Mouse (Mus musculus) spleen, adult 18-20 months (tissue): ENCODE results near the gene Colgalt2.

Experiments used
- DNase-seq, 2 experiments: peaks; one replicate each; pipeline ENCODE4 v3.0.0; 2022; ENCODE audit warnings: mixed read lengths in 2 of 2

Gene Colgalt2

DNA sequence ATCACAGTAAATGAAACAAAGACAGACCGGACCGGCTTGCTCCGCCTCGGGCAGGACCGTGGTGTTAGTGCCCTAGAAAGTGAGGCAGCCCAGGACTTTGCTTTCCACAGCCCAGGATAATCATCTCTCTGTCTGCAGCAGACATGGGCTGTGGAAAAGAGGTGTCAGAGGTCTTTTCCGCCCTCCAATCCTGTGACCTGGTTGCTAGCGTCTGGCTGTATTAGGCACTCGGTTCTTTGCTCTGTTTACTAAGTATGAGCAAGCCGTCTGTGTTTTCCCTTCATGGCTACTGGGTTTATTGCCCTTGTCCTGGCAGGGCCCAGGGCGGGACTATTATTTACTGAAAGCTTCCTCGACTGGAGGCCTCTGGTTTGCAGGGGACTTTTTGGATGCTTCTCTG lies 98.0 kb downstream of the Colgalt2 start:
- no peak for DNase-seq

DNA sequence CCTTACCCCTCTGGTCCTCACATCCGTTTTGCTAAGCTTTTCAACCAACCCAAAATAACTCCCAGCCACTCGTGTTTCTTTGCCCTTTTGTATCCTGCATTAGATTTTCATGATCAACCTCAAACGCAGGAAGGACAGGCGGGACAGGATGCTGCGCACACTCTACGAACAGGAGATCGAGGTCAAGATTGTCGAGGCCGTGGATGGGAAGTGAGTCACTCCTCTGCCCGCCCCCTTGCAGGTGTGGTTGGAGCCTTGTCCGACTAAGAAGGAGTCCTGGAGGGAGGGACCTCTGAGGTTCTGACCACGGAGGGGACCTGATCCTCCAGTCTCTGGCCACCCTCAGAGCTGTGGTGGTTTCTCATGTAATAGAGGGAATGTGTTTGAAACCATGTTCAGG lies 100.2 kb downstream of the Colgalt2 start:
- DNase-seq = no peak

DNA sequence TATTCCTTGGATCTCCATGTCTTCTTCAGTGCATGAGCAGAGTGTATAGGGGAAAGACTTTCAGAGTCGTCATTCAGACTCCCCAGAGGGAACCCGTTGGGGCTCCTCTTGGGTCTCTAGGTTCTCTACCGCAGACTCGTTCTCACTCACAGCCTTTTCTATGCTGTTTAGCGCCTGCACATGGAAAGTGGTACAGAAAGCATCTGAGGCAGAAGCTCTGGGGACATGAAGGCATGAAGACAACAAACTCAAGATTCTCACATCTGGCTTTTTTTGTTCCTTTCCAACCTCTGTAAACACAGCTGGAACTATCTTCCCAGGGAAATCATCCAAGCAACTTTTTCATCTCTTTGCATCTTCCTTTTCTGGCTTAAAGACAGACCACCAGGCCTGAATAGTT lies 106.5 kb downstream of the Colgalt2 start:
- DNase-seq = no peak

DNA sequence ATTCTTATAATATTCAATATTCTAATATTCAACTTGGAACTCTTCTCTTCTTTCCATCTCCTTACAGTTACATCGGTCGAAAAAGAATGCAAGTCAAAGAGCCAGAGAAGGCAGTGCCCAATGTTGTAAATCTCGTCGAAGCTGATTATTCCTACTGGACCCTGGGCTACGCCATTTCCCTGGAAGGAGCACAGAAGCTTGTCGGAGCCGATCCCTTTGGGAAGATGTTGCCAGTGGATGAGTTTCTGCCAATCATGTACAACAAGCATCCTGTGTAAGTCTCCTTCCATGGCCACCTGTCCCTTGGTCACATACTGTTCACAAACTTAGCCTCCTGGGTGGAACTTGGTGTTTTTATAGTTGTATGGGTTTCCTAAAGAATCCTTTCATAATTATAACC lies 107.1 kb downstream of the Colgalt2 start:
- DNase-seq = no peak

DNA sequence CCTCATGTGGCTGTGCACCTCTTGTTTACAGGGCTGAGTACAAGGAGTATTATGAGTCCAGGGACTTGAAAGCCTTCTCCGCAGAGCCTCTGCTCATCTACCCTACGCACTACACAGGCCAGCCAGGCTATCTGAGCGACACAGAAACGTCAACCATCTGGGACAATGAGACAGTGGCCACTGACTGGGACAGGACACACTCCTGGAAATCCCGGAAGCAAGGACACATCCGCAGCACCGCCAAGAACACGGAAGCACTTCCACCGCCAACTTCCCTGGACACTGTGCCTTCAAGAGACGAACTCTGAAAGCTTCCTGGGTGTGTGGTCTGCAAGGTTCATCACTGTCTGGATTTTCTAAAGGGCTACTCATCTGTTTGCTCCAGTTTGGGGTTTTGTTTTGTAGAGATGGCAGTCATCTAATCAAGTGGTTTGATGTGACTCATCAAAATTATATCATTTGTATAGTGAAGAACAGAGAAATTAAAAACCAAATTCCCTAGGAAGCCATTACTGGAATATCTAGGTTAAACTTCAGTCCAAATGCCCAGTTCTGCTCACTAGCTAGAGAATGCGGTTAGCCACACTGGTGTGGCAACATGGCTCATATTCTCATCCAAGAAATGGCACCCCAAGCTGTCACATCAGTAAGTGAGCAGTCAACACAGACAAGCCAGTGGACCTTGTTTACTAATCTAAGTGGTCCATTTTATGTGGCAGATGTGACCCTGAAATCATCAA lies 109.0 kb downstream of the Colgalt2 start:
- no peak for DNase-seq

DNA sequence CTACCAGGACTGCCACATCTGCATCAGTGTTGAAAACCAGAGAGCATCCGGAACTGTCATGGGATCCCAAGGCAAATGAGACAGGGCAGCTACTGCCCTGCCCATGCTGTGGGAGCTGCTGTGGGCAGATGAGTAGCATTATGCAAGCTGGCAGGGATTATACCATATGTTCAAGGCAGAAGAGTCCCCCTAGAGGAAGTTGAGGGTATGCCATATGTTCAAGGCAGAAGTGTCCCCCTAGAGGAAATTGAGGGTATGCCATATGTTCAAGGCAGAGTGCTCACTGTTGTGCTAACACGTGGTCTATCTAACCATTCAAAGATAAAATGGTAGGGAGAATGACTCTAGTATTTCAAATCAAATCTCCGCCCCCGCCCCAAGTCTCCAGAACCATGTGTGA lies 111.6 kb downstream of the Colgalt2 start:
- DNase-seq = no peak

DNA sequence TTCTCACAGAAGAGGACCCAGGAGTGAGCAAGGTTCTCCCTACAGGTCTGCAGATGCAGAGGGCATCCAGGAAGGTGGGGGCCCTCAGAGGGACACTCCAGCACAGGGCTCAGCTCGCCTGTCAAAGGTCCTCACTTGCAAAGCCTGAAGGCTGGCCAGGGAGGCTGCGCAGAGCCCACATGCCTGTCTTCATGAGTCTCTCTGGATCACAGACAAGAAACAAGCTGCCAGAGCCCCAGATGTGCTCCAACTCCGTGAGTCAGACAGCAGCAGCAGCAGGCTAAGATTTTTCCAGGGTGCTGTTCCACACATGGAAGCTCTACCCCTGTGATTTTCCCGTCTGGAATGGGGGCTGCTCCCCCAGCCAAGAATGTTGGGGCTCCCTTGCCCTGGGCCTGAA lies 114.6 kb downstream of the Colgalt2 start:
- no peak for DNase-seq

DNA sequence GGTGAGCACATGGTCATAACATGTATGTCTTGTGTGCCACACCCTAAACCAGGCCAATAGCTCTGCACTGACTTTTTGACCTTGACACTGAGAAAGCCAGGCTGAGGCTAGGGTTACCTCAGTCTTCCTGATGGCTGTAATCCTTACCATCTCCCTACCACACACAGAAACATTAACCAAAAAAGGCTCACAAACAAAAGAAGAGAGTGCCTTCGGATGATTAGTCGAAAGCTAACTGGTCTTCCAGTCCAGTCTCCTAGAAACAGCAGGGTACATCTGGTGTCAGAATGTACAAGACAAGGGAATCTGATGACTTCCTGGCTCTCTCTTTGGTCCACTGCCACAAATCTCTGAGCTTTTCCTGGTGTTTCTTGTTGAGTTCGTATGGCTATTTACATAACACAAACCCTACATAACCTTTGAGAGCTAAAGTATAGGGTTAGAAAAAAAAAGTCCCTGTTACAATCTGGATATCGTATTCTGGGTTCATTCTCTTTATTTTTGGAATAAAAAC lies 117.5 kb downstream of the Colgalt2 start:
- no peak for DNase-seq

DNA sequence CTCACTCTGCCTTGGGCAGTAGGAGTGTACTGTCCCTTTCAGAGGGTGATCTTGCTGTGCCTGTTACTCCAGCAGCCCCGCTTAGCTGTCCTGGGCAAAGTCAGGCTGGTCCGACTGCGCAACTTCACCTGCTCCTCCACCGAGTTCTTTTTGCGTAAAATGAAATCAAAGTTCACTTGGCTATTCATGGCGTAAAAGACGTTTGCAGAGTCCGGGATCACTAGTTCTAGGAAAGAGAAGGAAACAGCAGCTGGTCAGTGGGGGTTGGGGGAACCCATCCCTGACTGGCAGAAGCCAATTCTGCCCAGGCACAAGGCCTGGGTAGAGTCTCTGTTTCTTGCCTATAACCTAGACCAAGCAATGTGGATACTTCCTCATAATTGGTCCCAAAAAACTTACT lies 119.3 kb downstream of the Colgalt2 start:
- no peak for DNase-seq

DNA sequence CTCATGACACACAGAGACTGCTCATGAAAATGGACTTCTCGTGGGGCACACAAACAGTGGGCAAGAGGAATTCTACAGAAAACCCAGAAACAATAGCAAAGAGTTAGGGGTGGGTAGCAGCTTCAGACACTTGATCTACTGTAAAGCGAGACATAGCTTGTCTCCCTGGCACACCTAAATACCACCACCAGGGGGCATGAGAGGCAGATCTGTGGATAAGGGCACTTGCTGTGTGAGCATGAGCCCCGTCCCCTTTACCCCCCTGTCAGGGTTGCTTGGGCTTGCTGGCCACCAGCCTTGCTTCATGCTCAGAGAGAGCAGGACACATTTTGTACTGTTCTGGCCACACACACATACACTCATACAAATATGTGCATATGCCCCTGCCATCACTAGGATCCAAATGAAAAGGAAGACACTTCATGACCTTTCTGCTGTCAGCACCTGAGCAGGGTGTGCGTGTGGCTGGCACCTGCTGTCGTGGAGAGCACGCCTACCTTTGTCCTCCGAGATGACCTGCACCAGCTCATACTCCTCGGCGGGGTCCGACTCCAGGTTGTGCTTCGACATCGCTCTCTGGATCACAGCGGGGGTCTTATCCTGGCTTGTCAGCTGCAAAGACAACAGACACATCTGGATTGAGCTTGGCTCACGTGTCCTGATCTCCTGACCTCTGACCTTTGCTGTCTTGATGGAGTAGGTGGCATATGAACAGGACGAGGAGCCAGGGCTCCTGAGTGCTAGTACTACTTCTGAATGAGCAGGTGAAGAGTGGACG lies 121.4 kb downstream of the Colgalt2 start:
- peak in 1 of 2 experiments; percentile 56 for DNase-seq

DNA sequence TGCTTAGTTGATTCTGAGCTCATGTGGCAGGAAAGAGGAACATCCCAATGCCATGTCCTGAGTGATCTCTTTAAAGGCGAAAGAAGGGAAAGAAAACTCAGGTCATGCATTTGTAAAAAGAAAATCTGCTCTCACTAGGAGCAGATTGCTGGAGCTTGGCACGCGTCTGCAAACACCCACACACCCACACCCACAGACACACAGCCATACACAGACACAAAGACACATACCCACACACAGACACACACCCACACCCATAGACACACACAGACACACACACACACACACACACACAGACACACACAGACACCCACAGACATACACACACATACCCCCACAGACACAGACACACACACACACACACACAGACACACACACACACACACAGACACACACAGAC lies 122.6 kb downstream of the Colgalt2 start:
- DNase-seq = no peak

DNA sequence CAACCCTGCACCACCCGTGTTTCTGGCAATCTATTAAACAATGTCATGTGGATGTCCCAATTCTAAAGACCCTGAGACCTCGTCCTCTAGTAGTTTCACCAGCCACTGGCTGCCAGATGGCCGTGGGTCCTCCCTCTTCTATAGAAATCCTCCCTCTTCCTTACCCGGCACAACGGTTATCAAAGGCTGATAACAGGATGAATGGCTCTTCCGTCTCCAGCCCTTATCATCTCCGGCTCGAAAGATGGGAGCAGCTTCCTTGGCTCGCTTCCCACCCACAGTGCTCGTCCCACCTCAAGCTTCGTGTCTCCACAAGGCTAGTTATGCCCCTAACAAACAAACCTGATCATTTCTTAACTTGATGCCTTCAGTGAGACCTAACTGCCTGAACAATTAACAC lies 123.7 kb downstream of the Colgalt2 start:
- DNase-seq = no peak

DNA sequence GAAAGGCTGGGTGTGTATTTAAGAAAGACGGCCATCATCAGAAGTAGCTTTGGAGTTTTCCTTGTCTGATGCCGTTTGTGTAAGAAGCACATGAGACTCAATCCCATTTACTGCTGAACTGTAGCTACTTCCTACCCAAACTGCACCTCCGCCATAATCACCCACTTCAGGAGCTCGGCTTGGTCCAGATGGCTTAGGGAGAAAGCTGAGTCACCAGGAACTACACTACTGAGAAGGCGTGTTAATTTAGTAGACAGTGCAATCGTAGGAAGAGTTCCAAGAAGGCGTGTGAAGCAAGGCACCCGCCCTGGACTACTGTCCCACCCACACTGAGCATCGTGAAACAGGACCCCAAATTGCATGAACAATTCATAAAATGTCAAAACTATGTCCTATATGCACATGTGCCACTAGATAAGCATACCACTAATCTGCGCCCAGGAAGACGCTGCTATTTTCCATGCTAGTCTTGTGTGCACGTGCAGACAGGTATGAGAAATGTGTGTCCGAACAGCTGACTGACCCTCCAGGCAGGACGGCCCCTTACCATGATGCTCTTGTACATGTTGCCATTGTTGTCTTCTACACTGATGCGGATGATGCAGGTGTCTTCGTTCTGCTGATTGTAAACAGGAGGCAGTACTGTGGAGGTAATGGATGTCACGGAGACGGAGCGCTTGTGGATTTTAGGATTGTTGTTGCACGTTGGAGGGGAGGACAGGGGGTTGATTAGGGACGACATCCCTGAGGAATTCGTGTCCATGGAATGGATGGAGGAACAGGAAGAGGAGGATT lies 124.7 kb downstream of the Colgalt2 start:
- no peak for DNase-seq

DNA sequence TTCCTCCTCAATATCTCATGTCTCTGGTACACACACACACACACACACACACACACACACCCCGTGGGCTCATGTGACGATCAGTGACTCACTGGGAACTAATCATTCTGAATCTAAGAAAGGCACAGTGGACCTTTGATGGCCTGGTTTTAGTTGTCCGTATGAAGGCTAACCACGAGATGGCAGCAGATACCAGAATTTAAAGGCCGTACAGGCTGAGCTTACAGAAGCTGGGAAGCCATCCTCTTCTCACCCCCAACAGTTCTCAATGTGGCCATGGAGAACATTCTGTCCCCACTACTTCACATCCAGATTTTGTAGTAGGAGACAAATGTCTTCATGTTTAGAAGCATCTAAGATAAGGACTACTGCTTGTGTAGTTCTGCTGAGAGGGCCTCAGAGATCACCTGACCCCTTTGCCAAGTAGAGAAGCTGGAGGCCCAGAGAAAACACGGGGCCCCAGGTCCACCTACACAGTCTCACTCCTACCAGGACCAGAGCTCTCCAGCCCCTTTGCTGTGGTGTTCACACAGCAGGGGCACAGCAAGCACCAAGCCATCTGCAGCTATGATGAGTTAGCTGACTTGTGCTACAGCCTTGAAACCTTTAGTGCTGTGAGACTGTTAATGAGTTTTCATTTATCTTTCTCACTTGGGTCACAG lies 125.5 kb downstream of the Colgalt2 start:
- DNase-seq = peak in 1 of 2 experiments; percentile 46

DNA sequence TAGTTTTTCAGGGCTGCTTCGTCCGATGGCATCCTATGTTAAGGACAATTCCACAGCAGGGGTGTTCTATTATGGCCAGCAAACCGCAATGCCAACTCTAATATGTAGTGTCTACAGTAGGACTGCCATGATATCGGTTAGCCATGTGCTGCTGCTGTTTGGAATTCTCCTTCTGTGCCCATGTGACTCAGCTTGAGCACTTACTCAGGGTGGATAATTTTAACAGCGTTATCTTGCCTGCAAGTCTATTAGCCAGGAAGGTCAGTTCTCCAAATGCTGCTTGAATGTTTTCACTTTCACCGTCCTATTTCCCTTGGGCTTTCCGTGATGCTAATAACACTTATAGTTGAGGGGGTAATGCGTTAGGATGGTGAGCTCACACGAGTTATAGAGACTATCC lies 126.5 kb downstream of the Colgalt2 start:
- no peak for DNase-seq

DNA sequence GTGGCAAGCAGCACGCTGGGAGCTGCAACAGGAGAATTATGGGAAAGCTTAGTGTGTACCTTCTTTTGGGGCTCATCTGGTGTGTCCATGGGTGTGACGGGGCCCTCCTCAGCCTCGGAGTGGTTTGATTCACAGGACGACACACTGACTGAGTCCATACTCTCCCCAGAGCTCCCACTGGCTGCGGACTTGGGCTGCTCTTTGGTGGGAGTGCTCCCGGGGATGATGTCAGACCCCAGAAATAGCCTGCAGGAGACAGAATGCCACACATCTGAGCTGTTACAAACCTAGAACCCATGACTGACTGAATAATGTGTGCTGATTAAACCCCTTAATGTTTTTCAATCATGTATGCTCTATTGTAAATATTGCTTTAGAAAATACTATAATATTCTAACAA lies 128.6 kb downstream of the Colgalt2 start:
- no peak for DNase-seq

DNA sequence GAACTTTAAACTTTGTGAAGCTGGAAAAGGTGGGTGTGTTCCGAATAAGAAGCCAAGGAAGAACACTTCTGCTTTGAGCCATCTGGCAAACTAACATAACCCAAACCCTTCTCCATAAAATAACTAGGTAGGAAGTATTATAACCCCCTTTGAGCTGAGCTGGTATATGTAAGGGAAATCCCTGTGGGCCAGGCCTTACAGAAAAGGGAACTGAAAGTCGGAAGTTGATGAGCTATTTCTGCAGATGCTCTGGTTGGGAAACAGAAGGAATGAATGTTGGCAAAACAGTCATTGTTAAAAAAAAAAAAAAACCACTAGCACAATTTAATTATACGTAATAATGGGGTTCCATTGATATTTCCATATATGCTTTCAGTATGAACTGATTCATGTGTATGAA lies 129.1 kb downstream of the Colgalt2 start:
- no peak for DNase-seq

DNA sequence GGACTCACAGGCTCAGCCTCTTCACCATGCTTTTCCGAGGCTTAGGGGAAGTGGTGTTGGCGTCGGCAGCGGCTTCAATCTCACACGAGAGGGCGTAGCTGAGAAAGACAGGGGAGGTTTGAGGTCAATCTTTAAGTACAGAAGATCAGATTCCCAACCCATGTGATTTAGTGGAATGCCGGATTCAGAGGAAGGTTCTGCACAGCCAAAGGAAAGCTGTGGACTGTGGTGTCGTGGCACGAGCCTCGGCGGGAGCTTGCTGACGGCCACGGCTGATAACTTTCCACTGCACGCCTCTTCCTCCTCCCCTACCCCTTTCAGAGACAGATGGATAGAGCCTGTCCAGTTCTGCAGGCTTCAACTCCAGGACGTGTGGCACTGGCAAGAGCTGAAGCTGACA lies 131.9 kb downstream of the Colgalt2 start:
- DNase-seq = no peak

DNA sequence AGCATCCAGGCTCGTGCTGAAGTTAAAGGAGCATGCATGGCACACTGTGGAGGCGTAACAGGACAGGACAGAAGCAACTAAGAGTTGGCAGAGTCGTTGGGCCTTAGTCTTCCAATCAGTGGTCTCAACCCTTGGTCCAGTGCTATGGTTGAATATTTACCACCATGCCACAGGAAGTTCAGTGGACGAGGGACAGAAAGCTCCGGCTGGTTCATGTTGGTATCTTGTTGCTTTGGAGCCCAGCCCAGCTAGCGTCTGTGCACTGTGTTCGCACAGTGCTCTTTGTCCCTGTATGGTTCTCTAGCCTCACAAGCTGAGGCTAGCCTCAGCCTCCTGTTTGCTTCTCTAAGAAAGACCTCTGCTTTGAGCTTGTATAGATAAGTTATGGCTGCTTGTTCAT lies 134.9 kb downstream of the Colgalt2 start:
- DNase-seq = no peak

DNA sequence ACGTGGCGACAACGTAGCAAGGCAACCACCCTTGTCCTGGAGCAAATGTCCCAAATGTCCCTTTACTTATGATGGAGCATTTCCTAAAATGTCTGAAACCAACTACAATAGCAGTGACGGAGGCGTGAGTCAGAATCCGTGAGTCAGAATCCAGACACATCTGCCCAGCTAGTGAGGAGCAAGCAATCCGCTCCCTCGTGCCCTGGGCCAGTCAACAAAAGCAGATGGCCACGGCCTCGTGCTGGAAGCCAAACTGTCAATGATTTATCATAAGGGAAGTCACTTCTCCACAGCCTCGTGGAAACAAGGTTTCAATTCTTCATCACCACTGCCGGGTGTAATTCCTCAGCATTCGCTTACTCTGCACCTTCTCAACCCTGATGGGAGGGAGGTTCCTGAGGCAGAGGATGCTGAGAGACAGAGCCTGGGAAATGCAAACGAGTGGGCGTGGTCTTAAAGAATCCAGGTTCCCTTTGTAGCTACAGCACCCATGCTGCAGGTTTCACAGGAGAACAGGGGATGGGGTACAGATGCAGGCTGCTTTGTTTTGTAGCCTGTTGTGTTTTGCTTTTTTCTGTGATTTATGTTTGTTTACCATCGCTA lies 136.9 kb downstream of the Colgalt2 start:
- no peak for DNase-seq

DNA sequence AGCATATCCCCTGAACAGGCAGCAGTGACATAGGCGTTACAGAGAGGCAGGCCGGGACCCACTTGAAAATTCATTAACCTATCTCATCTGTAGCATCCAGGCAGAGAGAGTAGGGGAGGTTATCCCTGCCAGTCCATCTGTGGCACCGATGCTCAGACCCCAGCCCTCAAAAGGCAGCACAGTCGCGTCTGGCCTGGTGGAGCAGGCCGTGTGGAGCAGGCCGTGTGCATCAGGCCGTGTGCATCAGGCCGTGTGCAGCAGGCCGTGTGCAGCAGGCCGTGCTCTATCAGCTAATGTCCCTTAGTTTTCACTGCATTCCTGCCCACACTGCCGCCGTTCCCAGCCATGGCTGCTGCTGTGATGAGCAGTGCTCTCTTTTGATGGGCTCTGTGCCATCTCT lies 137.6 kb downstream of the Colgalt2 start:
- DNase-seq = no peak

DNA sequence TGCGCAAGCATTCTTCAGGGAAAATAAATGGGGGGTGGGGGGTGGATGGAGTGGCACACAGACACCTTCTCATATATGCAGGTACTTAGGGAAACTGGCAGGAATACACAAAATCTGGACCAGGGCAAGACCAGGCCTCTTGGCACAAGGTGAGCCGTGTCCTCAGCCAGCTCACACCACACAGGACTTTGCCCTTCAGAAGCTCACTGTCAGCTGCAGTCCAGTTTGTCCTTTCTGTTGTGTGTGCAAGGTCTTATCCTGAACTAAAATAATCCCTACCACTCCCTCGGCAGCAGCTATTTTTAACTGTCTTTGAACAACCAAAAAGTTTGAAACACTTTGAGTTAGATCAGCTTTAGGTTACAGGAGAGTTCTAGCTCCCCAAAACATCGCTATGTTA lies 139.2 kb downstream of the Colgalt2 start:
- DNase-seq = no peak
